Mouse (Mus musculus) forebrain, embryonic 16.5 days (tissue): ENCODE data around the gene Pinlyp. TPM values are rescaled to one million over a fixed set of nuclear protein-coding genes. Genes with fewer than 3 reads are reported as not detected.
A peak's percentile ranks its signal among the peaks of the same experiment; 100 is the strongest.

Experiments
- ATAC-seq: fragments of 200-750 bp; cut with Nextera tagmentation; 2 replicates; pipeline ENCODE4 v1.8.0; 2017; ENCODE audit warnings: mild to moderate bottlenecking, moderate library complexity
- H3K27ac ChIP-seq: fragments of 300-500 bp; sonication (generic); 2 replicates; pipeline ENCODE4 v1.5.1; 2014; ENCODE audit warnings: low read length, control low read depth
- H3K27me3 ChIP-seq: fragments of 300-500 bp; sonication (generic); replicated peaks from 2 replicates; pipeline ENCODE4 v1.6.1; 2014; ENCODE audit warnings: low read length; ENCODE audit not compliant: control insufficient read depth, insufficient read depth
- H3K36me3 ChIP-seq: fragments of 300-500 bp; sonication (generic); 2 replicates; pipeline ENCODE4 v1.6.1; 2014; ENCODE audit not compliant: control insufficient read depth, insufficient read depth
- H3K4me1 ChIP-seq: fragments of 300-500 bp; sonication (generic); replicated peaks from 2 replicates; pipeline ENCODE4 v1.6.1; 2014; ENCODE audit warnings: low read length; ENCODE audit not compliant: control insufficient read depth, insufficient read depth
- H3K4me2 ChIP-seq: fragments of 300-500 bp; sonication (generic); 2 replicates; pipeline ENCODE4 v1.6.1; 2014; ENCODE audit warnings: mild to moderate bottlenecking, low read length, control low read depth
- H3K4me3 ChIP-seq: fragments of 300-500 bp; sonication (generic); replicated peaks from 2 replicates; pipeline ENCODE4 v1.5.1; 2014; ENCODE audit warnings: mild to moderate bottlenecking, low read length, control low read depth
- H3K9ac ChIP-seq: fragments of 300-500 bp; sonication (generic); replicated peaks from 2 replicates; pipeline ENCODE4 v1.6.1; 2014; ENCODE audit warnings: low read depth, low read length, control low read depth
- H3K9me3 ChIP-seq: fragments of 300-500 bp; sonication (generic); 2 replicates; pipeline ENCODE4 v1.6.1; 2016; ENCODE audit warnings: low read length; ENCODE audit not compliant: control insufficient read depth
- WGBS: fragments of 180-500 bp; shearing (Covaris S2); extraction: QIAGEN DNeasy Blood & Tissue Kit; methylation state at CpG from one replicate; pipeline ENCODE4 v1.1.7; 2014; 5-methylcytosine and 5-hydroxymethylcytosine counted together
- polyA plus RNA-seq: library from polyadenylated mRNA; unstranded; fragments of >200 nt; fragmentation: Nextera tagmentation; extraction: Ambion mirVana; gene quantifications from 2 replicates; pipeline ENCODE4 v1.2.1, GENCODE M21; 2015

Gene Pinlyp
- not detected in 2 replicates for polyA plus RNA-seq

DNA sequence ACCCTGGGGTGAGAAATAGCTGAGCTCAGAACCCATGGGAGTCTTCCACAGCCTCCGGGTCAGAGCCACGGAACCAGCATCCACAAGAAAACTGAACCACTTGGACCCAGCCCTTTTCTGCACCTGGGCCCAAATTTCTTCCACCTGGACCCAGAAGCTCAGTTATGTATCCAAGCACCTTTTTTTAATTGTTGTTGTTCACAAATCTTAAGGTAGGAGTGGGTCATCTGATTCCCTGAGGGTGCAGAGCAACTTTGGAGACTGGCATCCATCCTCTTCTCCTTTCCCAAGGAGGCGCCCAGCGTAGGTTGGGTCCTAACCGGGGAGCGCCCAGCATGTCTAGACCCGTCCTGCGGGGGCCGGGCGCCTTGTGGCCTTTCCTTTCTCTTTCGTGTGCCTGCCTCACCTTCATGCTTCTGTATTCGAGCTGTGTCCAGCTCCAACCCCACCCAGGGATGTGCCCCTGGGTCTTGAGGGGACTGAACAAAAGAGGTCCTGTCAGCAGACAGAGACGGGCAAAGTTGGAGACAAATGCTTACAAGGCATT, at the start of gene Pinlyp, which contains the start of gene Xrcc1:
Gene Pinlyp, minus strand, starts transcription at position 51 of the 547 bp plus-strand sequence.
Gene Xrcc1, plus strand, starts transcription at position 222 of the 547 bp plus-strand sequence.
- H3K27me3 ChIP-seq: no peaks in the 10 kb centered on the region
- H3K4me3 ChIP-seq: peak within 1 kb of the TSS; percentile 83
- H3K4me2 ChIP-seq: peak within 1 kb of the TSS; percentile 80
- ATAC-seq: peak; percentile 6; the same call in 1 of the 2 replicates
- 30% methylated on average over 13 of the region's 13 CpGs for WGBS
- no peaks in the 10 kb centered on the region for H3K9me3 ChIP-seq
- peaks cover 13% of the 10 kb centered on the region for H3K4me1 ChIP-seq
- H3K9ac ChIP-seq: peak within 1 kb of the TSS; percentile 83
- H3K27ac ChIP-seq: peak within 1 kb of the TSS; percentile 56; the same call in 1 of the 2 replicates
- peaks cover 2% of the 10 kb centered on the region; the same call in 1 of the 2 replicates for H3K36me3 ChIP-seq

DNA sequence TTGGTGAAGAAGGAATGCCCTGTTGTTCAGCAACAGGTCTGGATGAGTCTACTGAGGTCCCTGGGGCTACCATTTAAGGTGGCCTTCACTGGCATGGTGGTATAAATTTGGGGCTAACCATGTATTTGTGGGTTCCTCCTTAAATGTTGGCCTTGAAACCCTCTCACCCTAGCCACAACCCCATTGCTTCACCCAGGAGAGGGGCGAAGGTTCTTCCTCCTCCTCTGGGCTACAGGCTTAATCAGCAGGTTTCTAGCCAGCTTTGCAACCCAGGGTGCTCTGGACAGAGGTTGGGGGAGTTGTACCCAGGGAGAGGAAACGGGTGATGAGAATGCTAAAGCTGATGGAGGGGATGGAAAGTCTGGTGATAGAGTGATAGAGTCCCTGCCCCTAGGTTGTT, 49.5 kb upstream of the Pinlyp start:
- ATAC-seq: no peak
- H3K9me3 ChIP-seq: no peaks in the 10 kb centered on the region
- H3K27ac ChIP-seq: no peak overlapping the region
- H3K36me3 ChIP-seq: no peaks in the 10 kb centered on the region
- H3K4me3 ChIP-seq: no peak overlapping the region
- 78% methylated on average over 2 of the region's 2 CpGs for WGBS
- no peak overlapping the region for H3K9ac ChIP-seq
- H3K4me1 ChIP-seq: peaks cover 14% of the 10 kb centered on the region
- H3K4me2 ChIP-seq: no peak overlapping the region
- H3K27me3 ChIP-seq: no peaks in the 10 kb centered on the region

DNA sequence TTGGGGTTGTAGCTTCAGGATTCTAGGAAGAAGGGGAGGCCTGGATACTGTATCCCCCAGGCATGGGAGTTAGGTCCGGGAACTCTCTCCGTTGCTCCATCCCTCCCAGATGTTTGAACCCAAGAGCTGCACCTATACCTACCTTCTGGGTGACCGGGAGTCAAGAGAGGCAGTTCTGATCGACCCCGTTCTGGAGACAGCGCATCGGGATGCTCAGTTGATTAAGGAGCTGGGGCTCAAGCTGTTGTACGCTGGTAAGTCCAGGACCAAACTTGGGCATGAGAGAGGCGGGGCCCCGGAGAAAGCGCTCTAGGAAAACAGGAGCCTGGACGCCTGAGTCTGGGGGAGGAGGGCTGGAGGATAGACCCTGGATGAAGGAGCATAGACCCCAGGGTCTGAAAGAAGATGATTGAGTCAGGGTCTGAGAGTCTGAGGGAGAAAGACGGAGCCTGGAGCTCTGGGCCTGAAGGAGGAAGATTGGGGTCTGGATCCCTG, 48.4 kb upstream of the Pinlyp start:
- H3K4me3 ChIP-seq: peak overlapping the region; percentile 70
- no peaks in the 10 kb centered on the region for H3K36me3 ChIP-seq
- peak overlapping the region; percentile 70 for H3K4me2 ChIP-seq
- H3K27me3 ChIP-seq: no peaks in the 10 kb centered on the region
- WGBS: 4% methylated on average over 13 of the region's 13 CpGs
- H3K9ac ChIP-seq: peak overlapping the region; percentile 78
- no peak overlapping the region for H3K27ac ChIP-seq
- H3K9me3 ChIP-seq: no peaks in the 10 kb centered on the region
- H3K4me1 ChIP-seq: peaks cover 14% of the 10 kb centered on the region
- peak; percentile 24 for ATAC-seq

DNA sequence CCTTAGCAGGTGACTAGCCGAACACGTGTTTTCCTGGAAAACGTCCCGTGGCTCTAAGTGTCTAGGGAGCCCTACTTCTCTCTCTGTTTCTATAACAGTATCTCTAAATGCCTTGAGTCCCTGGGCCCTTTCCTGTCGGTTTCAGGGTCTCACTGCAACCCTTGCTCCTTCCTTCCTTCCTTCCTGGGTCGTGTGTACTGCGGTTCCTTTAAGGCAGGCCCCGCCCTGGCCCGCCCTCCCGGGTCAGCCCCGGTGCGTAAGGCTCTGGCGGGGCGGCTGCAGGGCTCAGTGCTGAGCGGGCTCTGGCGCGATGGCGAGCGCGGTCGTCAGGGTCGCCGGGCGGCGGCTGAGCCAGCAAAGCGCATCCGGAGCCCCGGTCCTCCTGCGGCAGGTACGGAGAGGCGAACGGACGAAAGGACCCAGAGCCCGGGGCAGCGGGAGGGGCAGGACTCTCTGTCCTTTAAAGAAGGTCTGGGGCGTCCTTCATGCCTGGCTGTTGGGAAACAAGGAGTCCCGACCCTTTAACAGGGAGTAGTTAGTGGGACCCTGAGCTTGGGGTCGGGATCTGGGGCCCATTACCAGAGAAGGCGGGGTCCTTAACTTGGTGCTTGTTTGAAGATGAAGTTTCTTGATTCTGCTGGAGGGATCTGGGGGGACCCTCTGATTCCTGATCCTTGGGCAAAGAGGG, 47.8 kb upstream of the Pinlyp start:
- H3K27me3 ChIP-seq: no peaks in the 10 kb centered on the region
- WGBS: 2% methylated on average over 38 of the region's 39 CpGs
- H3K4me3 ChIP-seq: peak overlapping the region; percentile 70
- no peak overlapping the region for H3K27ac ChIP-seq
- no peaks in the 10 kb centered on the region for H3K9me3 ChIP-seq
- H3K36me3 ChIP-seq: no peaks in the 10 kb centered on the region
- peak overlapping the region; percentile 70 for H3K4me2 ChIP-seq
- H3K9ac ChIP-seq: peak overlapping the region; percentile 78
- H3K4me1 ChIP-seq: peaks cover 14% of the 10 kb centered on the region
- peak; percentile 90 for ATAC-seq

DNA sequence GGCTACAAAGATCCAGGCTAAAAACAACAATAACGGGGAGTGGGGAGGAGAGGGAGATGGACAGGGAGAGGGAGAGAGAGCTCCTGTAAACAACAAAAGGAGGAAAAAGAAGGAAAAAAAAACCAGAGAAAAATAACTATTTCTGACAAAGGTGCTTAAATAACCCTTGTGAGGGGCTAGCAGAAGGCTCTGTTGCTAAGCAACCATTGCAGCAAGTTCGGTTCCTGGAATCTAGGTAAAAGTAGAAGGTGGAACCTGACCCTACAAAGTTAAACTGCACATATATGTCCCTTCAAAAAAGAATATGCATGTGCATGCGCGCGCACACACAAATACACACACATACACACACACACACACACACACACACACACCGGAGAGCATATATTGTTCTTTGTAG, 46.9 kb upstream of the Pinlyp start:
- Histone ChIP-seq H3K9ac (no peak overlapping the region), H3K4me3 (no peak overlapping the region), H3K4me1 (peaks cover 16% of the 10 kb centered on the region), H3K9me3 (no peaks in the 10 kb centered on the region), H3K36me3 (no peaks in the 10 kb centered on the region), H3K27me3 (no peaks in the 10 kb centered on the region), H3K27ac (no peak overlapping the region), H3K4me2 (no peak overlapping the region)
- ATAC-seq: no peak
- 70% methylated on average over 6 of the region's 6 CpGs for WGBS

DNA sequence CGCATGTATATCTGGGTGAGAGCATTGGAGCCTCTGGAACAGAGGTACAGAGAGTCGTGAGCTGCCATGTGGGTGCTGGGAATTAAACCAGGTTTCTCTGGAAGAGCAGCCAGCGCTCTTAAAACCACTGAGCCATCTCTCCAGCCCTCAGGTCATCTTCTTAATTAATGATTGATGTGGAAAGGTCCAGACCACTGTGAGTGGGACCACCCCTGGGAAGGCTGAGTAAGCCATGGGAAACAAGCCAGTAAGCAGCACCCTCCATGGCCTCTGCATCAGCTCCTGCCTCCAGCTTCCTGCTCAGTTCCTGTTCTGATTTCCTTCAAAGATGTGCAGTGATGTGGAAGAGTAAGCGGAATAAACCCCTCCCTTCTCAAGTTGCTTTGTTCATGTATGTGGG, 46.2 kb upstream of the Pinlyp start:
- Histone ChIP-seq H3K4me2 (no peak overlapping the region), H3K4me3 (no peak overlapping the region), H3K27me3 (no peaks in the 10 kb centered on the region), H3K9ac (no peak overlapping the region), H3K27ac (no peak overlapping the region), H3K9me3 (no peaks in the 10 kb centered on the region), H3K4me1 (peaks cover 20% of the 10 kb centered on the region), H3K36me3 (no peaks in the 10 kb centered on the region)
- WGBS: 52% methylated on average over 4 of the region's 4 CpGs
- no peak for ATAC-seq

DNA sequence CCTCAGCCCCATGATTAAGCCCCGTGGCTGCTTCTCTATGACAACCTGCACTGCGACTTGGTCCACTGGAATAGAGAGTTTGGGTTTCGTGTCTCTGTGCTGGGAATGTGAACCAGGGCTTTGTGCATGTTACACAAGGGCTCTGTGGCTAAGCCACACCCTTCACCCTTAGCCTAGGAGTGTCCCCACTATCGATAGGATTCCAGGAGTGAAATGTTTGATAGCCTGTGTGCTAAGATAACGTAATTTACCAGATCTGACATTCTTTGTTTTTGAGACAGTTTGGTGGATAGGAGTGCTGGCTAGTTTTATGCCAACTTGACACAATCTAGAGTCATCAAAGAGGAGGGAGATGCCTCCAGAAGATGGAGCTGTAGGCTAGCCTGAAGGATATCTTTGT, 45.8 kb upstream of the Pinlyp start:
- H3K27ac ChIP-seq: no peak overlapping the region
- no peak overlapping the region for H3K9ac ChIP-seq
- ATAC-seq: no peak
- peaks cover 23% of the 10 kb centered on the region for H3K4me1 ChIP-seq
- no peak overlapping the region for H3K4me2 ChIP-seq
- H3K36me3 ChIP-seq: no peaks in the 10 kb centered on the region
- no peak overlapping the region for H3K4me3 ChIP-seq
- no peaks in the 10 kb centered on the region for H3K27me3 ChIP-seq
- WGBS: 76% methylated on average over 5 of the region's 5 CpGs
- H3K9me3 ChIP-seq: no peaks in the 10 kb centered on the region

DNA sequence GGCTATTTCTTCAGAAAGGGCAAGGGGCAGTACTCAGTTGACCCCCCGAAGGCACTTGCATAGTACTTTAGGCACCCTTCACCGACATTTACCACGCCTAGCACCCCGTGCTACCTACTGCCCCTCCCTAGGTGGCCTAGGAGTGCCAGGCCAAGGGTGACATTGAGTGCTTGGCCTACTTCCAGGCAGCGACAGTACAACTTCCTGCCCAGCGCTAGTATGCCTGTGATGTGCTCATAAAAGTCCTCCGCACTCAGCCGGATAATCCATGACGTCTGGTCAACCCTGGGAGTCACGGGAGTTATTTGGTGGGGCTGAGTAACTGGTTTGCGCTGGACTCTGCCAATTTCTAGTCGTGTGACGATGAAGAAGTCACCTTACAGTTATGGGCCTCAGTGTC, 42.4 kb upstream of the Pinlyp start:
- Histone ChIP-seq H3K36me3 (no peaks in the 10 kb centered on the region), H3K4me2 (no peak overlapping the region), H3K4me1 (peaks cover 14% of the 10 kb centered on the region), H3K9ac (no peak overlapping the region), H3K4me3 (no peak overlapping the region), H3K9me3 (no peaks in the 10 kb centered on the region), H3K27ac (no peak overlapping the region), H3K27me3 (peaks cover 18% of the 10 kb centered on the region)
- WGBS: 88% methylated on average over 13 of the region's 13 CpGs
- ATAC-seq: no peak

DNA sequence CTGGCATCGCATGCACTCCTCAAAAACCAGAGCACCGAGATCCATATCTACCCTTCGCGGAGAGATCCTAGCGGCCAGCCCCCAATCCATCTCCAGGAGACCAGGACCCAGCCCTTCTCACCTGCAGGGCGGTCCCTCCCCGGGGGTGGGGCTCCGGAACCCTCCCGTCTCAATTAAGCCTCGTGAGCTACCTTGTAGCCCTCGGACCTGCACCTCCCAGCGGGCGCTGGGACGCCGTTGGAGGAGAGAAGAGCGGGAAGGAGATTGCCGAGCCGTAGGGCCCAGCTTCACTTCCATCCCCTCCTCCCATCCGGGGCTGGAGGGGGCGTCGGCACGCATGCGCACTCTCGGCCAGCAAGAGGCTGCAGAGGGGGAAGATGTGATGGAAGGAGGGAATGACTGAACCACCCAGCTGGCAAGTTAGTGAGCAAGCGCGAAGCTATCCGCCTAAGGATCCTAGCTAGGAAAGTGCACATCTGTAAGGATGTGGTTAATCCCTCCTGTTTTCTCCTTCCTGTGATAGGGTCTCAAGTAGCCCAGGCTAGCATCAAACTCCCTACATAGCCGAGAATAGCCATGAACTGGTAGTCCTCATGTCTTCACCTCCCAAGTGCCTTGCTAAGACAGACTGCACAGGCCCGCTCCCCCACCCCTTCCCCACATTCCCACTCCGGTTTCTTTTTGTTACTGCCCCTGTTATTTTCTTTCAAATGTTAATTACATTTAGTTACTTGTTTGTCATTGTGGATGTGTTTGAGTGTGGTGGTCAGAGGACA, 41.6 kb upstream of the Pinlyp start, which contains the start of the genes Ethe1 and Zfp575:
Gene Ethe1, plus strand, starts transcription at position 214 of the 776 bp plus-strand sequence.
Gene Zfp575, minus strand, starts transcription at position 312 of the 776 bp plus-strand sequence.
- peak; percentile 84 for ATAC-seq
- Histone ChIP-seq H3K27ac (peak within 1 kb of the TSS; percentile 52; the same call in 1 of the 2 replicates), H3K4me3 (peak within 1 kb of the TSS; percentile 64), H3K27me3 (peaks cover 18% of the 10 kb centered on the region), H3K9me3 (no peaks in the 10 kb centered on the region), H3K9ac (peak within 1 kb of the TSS; percentile 79), H3K4me1 (peaks cover 12% of the 10 kb centered on the region), H3K36me3 (no peaks in the 10 kb centered on the region), H3K4me2 (peak within 1 kb of the TSS; percentile 66)
- WGBS: 2% methylated on average over 30 of the region's 30 CpGs
